Mouse (Mus musculus) ES-CJ7 (cell line): Measurements from ENCODE around the gene Fam110c.
"Not testable (repeated sequence)": the region's sequence is repeated elsewhere in the genome, so short reads cannot be mapped to it uniquely, and the experiment has no call there.

ENCODE experiments used
- DNase-seq: peaks from one replicate; pipeline ENCODE4 v3.0.0; 2011; ENCODE audit warnings: low read depth, low spot score

Gene Fam110c

DNA sequence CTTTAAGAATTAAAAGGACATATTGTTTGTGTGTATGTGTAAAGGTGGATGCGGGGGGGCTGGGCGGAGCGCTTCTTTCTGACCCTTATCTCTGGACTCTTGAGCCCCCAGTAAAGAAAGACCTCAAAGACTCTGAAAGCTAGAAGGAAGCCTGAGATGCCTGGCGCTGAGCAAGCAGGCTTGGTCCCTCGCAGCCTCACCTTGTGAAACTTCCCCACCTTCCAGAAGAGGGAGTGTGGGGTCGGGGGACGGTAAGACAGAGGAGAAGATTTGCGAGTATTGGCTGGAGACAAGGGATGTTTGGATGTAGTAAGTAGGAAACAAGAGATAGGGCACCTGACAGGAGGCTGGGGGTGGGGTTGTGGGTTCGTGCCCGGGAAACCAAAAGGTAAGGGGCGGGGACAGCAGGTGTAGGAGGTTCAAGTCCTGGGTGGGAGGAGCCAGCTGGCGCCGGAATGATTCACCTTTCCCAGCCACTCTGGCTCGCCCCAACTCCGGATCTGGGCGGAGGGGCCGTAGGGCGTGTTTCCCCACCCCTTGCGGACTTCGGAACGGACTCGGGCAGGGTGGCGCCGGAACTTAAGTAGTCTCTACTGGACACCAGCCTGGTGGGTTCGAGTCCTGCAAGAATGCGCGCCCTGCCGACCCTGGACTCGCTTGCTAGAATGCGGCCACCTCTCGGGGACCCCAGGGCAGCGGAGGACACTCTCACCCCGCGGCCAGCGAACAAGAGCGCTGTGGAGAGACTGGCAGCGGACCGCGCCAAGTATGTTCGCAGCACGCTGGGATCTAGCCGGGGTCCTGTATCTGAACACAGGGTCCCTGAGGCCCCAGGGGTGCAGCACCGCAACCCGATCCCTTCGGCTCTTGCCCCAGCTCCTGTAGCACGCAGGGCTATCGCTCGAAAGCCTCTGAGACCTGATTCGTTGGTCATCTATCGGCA lies at the start of gene Fam110c:
Gene Fam110c (plus strand): TSS at position 450 of the 943 bp plus-strand sequence.
- DNase-seq: peak; percentile 55

DNA sequence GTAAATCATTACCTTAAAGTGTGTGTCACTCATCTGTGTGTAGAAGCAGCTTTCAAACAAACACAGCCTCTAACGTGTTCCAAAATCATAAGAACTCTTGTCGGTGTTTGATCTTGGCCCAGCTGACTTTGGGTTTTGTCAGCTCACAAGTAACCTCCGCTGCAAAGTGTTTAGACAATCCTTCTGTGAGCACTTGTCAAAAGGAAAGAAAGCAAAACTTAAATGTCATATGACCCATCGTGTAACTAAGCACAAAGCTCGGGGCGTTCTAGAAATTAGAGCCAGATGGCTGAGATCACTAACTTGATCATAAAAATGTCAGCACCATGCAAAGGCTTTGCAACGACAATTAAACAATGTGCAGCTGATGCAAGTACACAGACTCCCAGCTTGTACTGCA lies 47.2 kb upstream of the Fam110c start:
- DNase-seq: no peak

DNA sequence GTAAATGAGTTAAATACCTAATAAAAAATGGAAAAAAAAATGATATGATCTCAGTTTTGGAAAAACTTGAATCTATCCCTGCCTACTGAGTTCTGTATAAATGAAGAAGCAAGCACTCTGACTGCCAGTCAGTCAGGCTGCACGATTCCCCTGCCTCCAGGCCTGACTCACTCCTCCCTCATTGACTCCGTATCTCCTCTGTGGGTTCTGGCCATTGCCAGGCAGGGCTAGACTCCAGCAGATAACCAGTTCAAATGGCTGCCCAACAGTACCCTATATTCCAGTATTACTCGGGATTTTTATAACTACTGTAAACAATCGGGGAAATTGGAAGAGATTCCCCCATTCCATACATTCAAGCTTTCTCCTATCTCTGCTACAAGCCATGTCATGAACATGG lies 21.6 kb upstream of the Fam110c start:
- no peak for DNase-seq

DNA sequence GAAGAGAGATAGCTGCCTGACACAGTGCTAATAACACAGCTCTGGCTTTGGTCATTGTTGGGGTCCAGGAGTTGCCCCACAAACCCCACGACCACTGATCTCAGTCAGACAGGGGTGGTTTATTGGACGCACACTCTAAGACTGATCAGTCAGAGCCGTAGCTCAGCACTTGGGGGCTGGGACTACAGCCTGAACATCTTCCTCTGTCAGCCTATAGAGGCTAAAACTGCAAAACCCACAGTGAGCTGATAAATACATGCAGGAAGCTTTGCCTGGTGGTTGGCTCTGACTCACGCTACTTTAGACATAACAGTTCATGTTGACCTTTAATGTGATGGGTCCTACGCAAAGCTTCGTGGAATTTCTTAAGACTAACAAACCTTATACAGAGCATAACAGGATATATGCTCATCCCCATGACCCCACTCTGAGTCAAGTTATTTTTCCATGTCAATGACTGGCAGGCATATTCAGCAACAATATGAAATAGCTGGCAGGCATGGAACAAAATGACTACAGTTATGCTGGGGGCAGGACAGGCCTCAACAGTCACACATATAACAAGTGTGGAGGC lies 17.3 kb upstream of the Fam110c start:
- no peak for DNase-seq

DNA sequence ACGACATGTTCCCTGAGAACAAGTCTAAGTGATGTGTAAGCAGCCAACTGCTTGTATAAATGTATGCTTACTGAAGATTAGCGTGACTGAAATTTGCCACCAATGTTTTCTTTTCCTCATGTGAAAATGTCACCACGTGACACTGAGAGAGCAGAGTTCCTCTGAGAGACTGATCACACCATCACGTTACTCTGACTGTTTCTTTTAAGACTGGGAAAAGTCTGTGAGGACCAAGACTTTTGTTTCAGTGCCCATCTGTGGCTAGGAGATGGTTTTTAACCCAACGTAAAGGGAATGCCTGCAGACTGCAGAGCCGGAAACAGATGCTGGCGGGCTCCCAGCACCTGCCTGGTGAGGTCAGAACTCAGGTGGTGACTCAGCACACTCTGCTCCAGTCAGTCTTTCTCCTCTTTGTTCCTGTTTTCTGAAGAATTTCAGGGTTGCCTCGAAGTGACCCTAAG lies 14.2 kb upstream of the Fam110c start:
- DNase-seq: no peak

DNA sequence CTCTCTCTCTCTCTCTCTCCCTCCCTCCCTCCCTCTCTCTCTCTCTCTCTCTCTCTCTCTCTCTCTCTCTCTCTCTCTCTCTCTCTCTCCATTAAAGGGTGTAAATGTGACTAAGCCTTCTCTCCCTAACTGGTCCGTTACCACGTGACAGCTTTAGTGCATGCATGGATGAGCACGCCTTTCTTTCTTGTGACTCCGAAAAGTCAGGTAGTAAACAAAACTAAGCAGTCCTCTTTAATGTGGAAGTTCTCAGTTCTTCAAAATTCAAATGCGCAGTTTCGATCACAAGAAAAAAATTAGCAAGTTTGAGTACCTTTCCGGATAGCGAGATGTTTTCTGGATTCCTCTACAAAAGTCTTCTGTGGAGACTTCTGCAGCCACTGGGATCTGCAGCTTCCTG lies 13.4 kb upstream of the Fam110c start:
- DNase-seq: no peak

DNA sequence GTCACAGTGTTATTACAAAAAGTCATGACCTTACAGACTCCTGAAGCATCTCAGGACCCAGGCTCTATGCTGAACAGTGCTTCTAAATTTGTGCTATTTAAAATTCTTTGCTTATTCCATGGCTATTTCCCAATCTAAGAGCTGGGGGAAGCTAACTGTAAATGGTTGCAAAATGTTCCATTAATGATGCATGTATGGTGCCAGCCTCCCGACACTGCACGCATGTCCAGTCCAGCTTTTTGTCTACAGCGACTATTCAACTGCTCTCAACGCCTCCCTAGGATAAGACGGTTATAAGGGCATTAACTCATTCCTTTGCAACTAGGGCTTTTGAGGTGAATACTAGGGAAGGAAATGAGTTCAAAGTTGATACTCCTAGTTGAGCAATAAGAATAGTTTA lies 2.4 kb upstream of the Fam110c start:
- no peak for DNase-seq

DNA sequence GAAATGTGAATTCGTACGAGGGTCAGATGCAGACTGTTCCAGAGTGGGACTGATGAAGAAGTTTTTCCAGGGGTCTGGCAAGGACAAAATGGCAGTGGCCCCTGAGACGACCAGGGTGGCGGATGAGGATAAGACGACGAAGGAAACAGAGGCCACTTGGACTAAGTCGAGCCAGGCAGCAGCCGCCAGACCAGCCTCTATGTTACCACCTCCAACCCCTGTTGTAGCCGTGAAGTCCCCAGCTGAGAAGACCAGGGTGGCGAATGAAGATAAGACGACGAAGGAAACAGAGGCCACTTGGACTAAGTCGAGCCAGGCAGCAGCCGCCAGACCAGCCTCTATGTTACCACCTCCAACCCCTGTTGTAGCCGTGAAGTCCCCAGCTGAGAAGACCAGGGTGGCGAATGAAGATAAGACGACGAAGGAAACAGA lies 710 bp downstream of the Fam110c start:
- DNase-seq: not testable (repeated sequence)

DNA sequence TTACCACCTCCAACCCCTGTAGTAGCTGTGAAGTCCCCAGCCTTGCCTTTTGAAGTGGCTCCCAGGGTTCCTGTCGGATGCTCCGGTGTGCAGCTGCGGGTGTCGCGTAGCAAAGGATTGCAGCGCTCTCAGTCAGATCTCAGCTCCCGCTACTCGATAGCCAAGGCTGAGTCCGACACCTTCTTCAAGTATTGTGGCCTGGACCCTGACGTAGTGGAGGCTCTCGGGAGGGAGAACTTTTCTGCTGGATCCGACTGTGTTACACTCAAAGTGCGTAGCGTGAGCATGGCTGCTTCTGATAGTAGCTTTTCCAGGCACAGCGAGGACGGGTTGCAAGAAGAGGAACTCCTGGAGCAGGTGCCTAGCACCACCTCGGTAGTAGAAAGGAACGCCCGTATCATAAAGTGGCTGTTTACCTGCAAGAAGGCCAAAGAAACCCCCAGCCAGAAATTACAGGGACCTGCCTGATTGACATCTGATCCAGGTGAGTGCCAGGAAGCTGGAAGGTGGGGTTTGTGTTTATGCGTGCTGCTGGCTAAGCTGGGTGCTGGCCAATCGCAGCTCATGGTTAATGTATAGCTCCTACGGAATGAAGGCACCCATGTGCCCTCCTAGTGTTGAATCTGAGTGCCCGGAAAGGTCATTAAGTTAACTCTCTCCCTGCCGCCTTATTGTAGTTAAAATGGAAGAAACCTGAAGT lies 1.3 kb downstream of the Fam110c start:
- peak; percentile 9 for DNase-seq

DNA sequence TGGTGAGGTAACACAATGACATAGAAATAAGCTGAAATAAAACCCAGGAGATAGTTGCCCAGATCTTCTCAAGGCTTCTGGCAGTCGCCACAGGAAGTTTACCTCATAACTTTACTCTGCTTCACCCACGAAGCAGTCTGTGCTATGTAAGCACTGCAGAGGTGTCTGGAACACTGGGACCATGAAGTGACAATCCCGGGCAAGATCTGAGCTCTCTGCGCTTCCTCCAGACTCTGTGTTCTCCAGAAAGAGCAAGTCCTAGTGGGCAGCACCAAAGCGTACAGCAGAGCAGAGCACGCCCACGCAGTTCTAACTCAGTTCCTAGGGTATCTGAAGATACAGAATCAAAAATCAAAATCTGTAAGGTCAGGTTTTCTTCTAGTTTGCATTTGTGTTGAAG lies 3.4 kb downstream of the Fam110c start:
- no peak for DNase-seq

DNA sequence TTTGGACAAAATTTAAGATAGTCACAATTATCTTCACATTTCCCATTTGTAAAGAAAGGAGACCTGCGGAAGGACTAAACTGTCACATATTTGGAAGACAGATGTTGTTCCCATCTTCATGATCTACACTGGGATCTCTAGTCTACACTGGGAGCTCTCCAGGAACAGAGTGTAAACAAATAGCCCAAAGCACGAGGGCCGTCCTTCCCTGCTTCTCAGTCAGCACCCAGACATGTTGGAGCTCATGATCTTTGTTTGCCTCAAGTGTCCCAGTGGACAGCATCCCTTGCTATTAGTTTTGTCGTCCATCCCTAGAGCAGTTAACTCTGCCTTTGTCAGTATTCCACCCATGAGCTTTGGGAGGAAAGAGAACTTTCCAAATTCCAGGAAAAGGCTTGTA lies 4.4 kb downstream of the Fam110c start:
- DNase-seq: no peak

DNA sequence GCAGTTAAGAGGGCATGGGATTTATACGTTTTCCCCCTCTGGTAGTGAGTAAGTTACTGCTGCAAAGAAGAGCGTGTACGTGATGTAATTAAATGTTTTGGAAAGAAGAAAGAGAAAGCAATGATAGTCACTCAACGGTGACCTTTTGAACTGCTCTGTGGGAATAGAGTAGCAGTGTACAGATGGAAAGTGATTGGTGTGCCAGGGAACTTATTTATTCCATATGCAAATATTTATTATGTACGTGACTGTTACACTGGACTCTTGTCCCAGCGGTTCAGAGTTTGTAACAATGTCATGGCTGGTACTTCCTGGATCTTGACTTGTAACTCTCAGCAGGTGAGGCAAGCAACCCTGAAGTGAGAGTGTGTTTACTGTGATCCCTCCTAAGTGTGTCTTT lies 6.7 kb downstream of the Fam110c start:
- no peak for DNase-seq

DNA sequence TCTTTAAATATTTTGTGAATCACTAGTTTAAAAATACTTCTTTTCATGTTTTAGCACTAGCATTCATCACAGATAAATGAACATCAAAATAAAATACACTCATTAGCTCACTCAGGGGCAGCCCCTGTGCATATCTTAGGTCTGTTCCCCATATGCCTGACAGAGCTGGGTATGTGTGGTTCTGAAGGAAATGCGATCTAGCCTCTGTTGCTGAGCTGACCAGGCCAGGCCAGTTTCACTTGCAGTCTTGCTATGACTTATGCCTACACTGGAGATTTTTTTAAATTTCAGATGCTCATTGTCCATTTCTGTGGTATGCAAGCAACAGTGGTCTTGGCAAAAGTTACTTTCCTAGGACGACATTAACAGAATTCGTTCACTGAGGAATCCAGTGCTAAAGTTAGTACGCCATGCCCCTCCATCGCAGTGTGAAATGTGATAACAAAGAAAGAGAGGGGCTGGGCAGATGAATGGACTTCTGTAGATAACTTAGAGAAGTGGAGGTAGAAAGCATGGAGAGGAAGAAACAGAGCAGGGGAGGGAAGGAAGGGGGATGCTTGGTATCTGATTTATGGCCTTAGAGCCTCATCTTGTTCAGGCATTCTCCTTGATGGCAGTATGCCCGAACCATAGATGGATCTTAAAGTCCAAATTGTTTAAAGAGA lies 7.4 kb downstream of the Fam110c start:
- no peak for DNase-seq

DNA sequence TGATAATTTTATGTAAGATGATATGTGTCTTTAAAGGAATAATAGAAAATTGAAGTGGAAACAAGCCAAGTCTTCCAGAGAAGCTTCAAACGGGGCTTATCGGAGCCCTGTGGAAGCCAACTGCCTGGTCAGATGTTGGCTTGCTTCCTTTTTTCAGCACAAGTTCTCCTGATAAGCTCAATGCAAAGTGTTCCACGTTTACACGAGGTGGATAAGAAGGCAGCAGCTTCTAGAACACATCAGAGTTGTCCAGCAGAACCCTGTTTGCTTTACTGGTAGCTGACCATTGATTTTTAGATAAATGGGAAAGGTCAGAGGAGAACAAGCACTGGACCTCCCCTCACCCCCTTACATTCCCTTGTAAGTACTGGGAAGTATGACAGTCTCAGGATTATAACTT lies 9.3 kb downstream of the Fam110c start:
- no peak for DNase-seq

DNA sequence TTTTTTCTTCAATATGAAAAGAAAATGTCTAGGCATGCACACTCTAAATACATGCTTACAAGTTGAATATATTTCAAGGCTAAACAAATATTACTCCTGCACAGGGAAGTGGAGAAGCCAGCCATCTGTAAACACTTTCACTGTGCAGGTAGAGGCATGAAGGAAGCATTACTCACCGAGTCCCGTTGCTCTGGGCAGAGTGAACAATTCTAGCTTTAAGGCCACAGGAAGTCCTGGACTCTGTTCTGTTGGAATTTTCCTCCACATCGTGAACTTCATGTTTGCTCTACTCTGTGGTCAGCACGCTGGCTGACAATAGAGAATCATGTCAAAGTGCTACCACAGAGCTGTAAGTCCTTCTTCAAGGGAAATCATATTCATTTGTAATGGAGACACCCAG lies 9.7 kb downstream of the Fam110c start:
- DNase-seq: no peak

DNA sequence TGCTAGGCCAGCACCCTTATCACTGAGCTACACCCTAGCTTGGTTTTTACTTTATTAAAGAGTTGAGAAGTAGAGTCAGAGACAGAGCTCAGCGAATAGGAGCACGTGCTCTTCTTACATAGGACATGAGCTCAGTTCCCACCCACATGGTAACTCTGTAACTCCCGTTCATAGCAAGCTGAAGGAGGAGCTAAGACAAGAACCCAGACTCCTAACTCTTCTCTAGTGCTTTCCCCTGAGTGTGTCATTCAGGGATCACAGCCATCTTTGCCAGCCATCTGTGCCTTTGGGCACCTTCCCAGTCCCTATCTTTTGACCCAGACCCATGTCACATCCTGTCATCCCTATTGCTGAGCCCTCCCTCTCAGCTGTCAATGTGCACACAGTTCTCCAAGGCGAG lies 13.4 kb downstream of the Fam110c start:
- no peak for DNase-seq

DNA sequence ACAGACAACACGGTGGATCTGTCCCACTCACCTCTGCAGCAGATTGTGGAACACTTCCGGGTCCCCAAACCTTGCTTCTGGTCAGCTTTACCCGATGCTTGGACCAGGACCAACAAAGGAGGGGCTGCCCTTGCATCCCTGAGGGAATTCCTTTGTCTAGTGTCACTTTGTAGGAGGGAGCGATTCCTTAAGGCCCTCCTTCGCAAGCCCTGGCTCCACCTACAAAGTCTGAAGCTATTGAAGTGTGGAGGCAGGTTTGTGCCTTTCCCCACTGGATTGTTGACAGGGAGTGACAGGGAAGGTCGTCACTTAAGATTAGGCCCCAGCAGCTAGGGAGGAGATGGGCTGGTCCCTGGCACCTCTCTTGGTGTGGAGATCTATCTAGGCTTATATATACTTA lies 16.7 kb downstream of the Fam110c start:
- peak; percentile 8 for DNase-seq

DNA sequence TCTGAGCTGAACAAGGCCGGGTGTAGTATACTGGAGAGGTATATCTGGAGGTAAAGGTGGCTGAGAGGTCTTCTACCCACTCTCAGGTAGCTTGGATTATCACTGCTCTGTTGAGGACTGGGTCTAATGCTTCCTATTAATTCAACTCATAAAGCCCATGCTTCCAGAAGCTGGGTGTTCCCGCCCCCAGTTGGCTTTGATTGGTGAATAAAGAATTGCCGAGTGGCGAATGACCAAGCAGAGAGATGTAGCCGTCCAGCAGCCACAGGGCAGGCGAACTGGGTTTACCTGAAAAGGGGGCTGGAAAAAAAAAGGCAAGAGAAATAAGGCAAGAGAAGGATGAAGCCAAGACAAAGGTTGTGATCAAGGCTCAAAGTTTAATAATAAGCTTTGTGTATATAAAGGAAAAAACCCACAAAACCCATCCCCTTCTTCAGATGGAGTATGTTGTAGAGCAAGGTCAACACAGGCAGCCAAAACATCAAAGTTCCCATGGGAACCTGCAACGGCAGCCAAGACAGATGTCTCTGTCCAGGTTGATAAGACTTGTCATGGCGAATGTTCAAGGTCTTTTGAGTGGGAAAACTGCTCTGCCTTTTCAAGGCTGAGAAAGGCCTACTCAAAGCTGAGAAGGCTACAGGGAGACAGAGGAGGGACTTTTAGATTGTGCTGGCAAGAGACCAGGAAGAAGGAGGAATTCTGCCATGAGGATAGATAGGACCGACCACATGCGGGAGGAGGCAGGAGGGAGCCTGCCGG lies 17.4 kb downstream of the Fam110c start:
- DNase-seq: no peak

DNA sequence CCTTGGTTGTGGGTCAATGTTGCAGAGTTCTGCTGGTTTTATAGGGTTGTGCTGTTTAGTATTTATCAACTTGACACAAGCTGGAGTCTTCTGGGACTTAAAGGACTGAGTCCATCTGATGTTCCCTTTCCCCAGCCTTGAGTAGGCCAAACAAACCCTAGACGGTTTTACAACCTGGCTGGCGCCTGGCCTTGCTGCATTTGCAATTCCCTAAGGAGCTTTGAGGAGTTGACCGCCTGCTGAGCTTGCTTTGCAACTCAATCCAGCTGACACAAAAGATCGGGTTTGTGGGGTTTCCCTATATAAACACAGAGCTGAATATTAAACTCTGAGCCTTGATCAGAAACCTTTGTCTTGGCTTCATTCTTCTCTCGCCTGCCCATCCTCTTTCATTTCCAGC lies 18.8 kb downstream of the Fam110c start:
- DNase-seq: peak; percentile 83

DNA sequence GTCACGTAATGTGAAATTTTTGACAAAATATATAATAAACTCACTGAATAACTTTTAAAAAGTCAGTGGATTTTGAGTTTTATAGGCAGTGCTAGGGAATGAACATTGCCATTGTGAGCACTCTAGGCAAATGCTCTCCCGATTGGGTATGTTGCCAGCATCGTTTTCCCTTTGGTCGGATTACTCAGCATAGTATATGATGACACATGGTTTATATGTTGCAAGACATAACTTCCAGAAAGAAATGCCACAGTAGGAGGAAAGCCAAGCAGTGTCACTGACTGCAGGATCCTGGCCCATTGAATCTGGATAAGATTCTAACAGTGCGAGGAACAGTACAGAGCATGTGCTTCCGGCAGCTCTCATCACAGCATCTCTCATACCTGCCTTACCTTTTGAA lies 23.5 kb downstream of the Fam110c start:
- DNase-seq: no peak

DNA sequence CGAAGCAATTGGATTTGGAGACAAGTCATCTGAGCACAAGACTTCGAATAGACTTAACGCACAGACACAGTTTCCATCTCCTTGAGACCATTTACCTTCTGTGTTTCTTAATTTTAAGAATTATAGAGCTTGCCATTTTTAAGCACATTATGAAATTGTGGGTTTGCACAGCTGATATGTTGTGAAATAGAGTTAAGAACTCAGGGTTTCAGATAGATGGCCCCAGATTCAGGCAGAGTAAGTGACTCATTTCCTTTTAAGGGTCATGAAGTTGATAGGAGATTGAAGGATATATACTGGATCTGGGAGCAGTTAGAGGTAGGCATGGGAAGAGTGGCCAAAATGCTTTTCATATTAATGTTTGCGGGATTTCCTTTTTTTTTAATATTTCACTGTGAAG lies 27.5 kb downstream of the Fam110c start:
- DNase-seq: no peak
